Mouse (Mus musculus) embryo, embryonic 11 days (tissue): ENCODE measurements around the gene Poln.

Experiments
- DNase-seq: peaks from one replicate; pipeline ENCODE4 v3.0.0-alpha.2; 2015

Poln gene

DNA sequence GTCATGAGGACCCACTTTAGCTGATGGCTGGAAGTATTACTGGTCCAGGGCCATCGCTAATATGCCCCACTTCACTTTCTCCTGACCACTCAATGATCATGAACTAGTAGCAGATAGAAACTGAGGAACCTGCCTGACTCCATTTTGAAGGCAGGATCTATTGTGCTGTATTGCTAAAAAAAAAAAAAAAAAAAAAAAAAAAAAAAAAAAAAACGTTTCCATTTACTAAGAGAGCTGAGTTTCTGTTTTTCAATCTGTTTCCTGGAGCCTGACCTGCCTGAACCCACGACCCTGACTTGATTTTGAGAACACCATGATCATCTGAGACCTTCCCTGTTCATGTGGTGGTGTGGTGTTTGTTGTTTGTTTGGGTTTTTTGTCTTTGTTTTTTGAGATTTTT, 193.0 kb downstream of the Poln start:
- no peak for DNase-seq

- DNase-seq = no peak
Observed at GRCm38 (mm10) chr5:33974736-33975135, 194.5 kb downstream of the Poln start.

- no peak for DNase-seq
Observed at GRCm38 (mm10) chr5:33959382-33959781, 209.9 kb downstream of the Poln start.
